Mouse (Mus musculus) ES-Bruce4 (cell line): ENCODE measurements around the gene Slc25a28. TPM values are rescaled to one million over a fixed set of nuclear protein-coding genes. Genes with fewer than 3 reads are reported as not detected.

Experiments
- H3K27ac ChIP-seq: 2 replicates; pipeline ENCODE4 v1.5.1; 2012; ENCODE audit warnings: low read length, inconsistent platforms; ENCODE audit not compliant: insufficient read depth
- H3K27me3 ChIP-seq: 2 replicates; pipeline ENCODE4 v1.6.1; 2012; ENCODE audit warnings: mild to moderate bottlenecking, low read length, inconsistent platforms; ENCODE audit not compliant: control insufficient read depth, poor library complexity, insufficient read depth, severe bottlenecking
- H3K36me3 ChIP-seq: 2 replicates; pipeline ENCODE4 v1.6.1; 2012; ENCODE audit warnings: inconsistent platforms, mild to moderate bottlenecking, low read length, moderate library complexity; ENCODE audit not compliant: control insufficient read depth, poor library complexity, insufficient read depth, severe bottlenecking
- H3K4me1 ChIP-seq: one replicate; pipeline ENCODE4 v1.8.1; 2011; ENCODE audit warnings: low read length; ENCODE audit not compliant: control insufficient read depth, insufficient read depth
- H3K4me3 ChIP-seq: 2 replicates; pipeline ENCODE4 v1.5.1; 2011; ENCODE audit warnings: low read depth, mild to moderate bottlenecking, low read length
- H3K9ac ChIP-seq: 2 replicates; pipeline ENCODE4 v1.6.1; 2012; ENCODE audit warnings: low read depth, mild to moderate bottlenecking, inconsistent platforms; ENCODE audit not compliant: poor library complexity, severe bottlenecking
- H3K9me3 ChIP-seq: replicated peaks from 2 replicates; pipeline ENCODE4 v1.6.1; 2012; ENCODE audit warnings: mild to moderate bottlenecking, low read length, inconsistent platforms; ENCODE audit not compliant: control insufficient read depth, poor library complexity, insufficient read depth, severe bottlenecking
- CTCF ChIP-seq: IDR thresholded peaks from one replicate; pipeline ENCODE4 v1.8.1; 2011; ENCODE audit warnings: low read depth, low read length
- EP300 ChIP-seq: IDR thresholded peaks from 2 replicates; pipeline ENCODE4 v1.6.1; 2011; ENCODE audit warnings: low read depth, low read length; ENCODE audit not compliant: insufficient read depth
- POLR2A ChIP-seq: IDR thresholded peaks from one replicate; pipeline ENCODE4 v1.8.1; 2011; ENCODE audit warnings: low read length; ENCODE audit not compliant: insufficient read depth
- polyA plus RNA-seq: library from polyadenylated mRNA; stranded (reverse); fragments of >200 nt; gene quantifications from 2 replicates; pipeline ENCODE4 v1.2.4, GENCODE M21; 2011; ENCODE audit warnings: low read depth; ENCODE audit not compliant: missing spikeins, insufficient read depth, insufficient read length

Slc25a28 gene
- polyA plus RNA-seq, 1 experiment, result 31.2 TPM

DNA sequence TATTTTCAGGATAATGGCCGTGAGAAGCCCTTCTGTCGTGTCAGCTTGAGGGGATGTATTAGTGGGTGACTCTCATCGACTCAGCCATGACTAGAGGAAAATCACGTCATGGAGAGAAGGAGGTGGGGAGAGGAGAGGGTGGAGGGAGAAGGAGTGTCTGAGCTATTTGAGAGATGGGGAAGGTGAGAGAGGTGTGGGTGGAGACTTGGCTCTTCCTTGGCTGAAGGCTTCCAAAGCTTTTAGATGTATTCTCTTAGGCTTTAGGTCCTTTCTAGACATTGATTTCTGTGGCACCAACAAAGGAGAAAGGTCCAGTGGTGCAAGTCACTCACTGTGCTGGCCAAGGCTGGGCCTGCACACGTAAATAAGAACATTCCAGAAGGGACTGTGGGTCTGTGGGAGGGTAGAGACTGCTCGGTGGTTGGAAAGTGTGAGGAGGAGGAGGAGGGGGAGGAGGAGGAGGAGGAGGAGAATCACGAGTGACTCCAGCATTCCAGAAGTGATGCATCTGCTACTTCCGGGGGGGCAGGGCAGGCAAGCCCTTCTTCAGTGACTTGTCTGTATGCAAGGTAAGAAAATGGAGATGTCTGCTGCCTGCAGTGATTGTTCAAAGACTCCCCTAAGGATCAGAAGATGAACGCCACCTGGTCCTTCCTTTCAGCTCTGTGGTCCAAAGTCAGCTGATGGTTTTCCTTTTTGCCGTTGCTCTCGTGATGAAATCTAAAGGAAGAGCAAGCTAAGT, 24.5 kb upstream of the Slc25a28 start:
- no peak overlapping the region for H3K4me3 ChIP-seq
- H3K36me3 ChIP-seq, result no peaks in the 10 kb centered on the region
- H3K27me3 ChIP-seq, result no peaks in the 10 kb centered on the region
- no peak overlapping the region for H3K9ac ChIP-seq
- H3K9me3 ChIP-seq, result no peaks in the 10 kb centered on the region
- no peaks in the 10 kb centered on the region for H3K4me1 ChIP-seq
- TF ChIP-seq CTCF, result no peak
- TF ChIP-seq EP300, result no peak
- no peak for TF ChIP-seq POLR2A
- no peak overlapping the region for H3K27ac ChIP-seq

DNA sequence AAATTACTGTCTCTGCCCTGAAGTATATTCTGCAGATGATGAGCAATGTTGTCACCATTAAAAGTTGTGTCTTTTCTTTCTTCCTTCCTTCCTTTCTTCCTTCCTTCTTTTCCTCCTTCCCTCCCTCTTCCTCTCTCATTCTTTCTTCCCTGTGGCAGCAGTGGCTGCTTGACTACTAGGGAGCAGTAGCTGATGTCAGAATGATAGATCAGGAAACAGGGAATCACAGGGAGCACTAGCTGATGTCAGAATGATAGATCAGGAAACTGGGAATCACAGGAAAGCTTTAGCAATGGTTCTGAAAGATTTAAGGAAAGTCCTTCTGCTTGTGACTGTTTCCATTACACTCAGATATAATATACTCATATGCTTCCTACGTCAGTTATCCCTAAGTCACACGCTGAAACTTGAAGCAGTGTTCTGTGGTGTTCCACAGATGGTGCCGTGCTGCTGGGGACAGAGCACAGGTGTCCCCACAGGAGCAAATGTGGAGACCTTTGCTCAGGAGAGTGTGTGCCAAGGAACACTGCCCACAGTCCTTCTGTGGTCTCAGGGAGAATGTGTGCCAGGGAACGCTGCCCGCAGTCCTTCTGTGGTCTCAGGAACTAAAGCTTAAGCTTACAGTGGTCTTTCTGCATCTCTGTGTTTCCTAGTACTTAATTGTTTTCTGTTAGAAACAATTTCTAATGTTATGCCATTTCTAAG, 23.1 kb upstream of the Slc25a28 start:
- no peak overlapping the region for H3K27ac ChIP-seq
- no peak overlapping the region for H3K9ac ChIP-seq
- no peak overlapping the region for H3K4me3 ChIP-seq
- TF ChIP-seq CTCF (no peak), EP300 (no peak), POLR2A (no peak)
- H3K9me3 ChIP-seq, result no peaks in the 10 kb centered on the region
- no peaks in the 10 kb centered on the region for H3K4me1 ChIP-seq
- H3K27me3 ChIP-seq, result no peaks in the 10 kb centered on the region
- H3K36me3 ChIP-seq, result no peaks in the 10 kb centered on the region

DNA sequence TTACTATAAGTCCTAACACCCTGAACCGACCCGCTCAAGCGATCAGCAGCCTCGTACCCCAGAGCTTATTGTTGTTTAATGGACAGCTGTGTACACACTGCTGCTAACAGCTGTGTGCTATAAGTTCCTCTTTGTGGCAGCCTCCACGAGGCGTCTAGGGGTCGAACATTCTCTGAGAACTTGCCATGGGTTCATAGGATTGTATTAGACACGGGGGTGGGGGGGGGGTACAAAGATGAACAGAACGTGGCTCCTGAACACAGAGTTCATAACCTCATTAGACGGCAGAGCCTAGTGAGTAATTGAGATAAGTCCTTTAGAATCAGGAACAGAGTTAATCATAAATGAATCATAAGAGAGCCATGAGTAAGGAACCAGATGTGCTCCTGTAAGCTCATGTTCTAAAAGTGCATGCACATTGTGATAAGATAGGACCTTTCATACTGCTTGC, 20.9 kb upstream of the Slc25a28 start:
- H3K27me3 ChIP-seq, result no peaks in the 10 kb centered on the region
- no peak overlapping the region for H3K9ac ChIP-seq
- no peak overlapping the region for H3K27ac ChIP-seq
- no peaks in the 10 kb centered on the region for H3K4me1 ChIP-seq
- H3K36me3 ChIP-seq, result no peaks in the 10 kb centered on the region
- H3K9me3 ChIP-seq, result no peaks in the 10 kb centered on the region
- H3K4me3 ChIP-seq, result no peak overlapping the region
- TF ChIP-seq EP300 (no peak), POLR2A (no peak), CTCF (no peak)

DNA sequence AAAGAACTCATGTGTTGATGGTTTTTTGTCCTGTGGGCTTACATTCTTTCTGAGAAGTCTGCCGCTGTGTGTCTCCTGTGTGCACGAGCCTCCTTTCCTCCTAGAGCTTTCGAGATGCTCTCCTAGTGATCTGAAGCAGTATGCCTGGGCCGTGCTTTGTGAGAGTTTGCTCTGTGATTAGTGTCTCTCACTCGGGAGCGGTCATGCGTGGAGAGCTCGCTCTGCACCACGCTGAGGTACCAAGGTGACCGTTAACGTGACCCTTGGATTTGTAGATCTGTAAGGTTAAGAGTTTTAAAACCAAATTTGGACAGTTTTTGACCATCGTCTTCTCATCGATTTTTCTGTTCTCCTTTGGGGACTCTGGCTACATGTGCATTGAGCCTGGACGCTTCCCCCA, 18.1 kb upstream of the Slc25a28 start:
- Histone ChIP-seq H3K36me3 (no peaks in the 10 kb centered on the region), H3K4me1 (no peaks in the 10 kb centered on the region), H3K27me3 (no peaks in the 10 kb centered on the region), H3K9ac (no peak overlapping the region), H3K27ac (no peak overlapping the region), H3K4me3 (no peak overlapping the region), H3K9me3 (no peaks in the 10 kb centered on the region)
- TF ChIP-seq POLR2A (no peak), CTCF (no peak), EP300 (no peak)

DNA sequence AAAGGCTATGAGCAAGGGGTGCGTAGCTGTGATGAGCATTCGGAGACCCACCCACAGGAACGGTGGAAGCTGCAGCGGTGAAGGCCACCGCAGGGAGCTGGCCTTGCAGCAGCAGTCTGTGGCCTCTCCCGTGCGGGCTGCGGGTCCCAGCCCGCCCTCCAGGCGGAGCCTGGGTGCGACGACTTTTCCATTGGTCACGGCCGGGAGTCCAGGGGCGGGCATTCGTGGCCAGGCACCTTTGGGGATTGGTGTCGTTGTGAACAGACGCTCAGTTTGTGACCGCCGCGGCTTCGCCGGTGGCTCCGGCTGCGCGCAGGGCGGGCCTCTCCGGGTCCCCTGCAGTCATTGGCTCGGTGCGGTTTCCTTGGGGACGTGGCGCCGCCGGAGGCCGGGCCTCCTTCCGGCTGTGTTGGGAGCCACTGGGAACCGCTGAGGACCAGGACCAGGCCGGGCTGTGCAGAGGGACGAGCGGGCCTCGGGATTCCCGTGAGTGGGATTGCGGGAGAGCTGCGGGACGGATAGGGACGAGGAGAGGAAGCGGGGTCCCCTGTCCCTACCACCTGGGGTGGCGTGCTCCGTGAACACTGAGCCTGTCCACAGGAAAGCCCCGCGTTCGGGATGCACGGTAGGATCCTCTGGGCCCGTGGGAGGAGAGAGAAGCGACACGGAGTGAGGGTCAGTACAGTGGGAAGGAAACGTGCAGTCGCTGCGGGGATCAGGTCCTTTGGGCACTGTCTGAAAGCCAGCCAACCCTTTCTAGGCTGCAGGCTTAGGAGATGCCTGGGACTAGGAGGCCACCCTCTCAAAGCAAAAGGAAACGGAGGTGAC, 15.0 kb upstream of the Slc25a28 start, which contains the start of gene Entpd7:
Gene Entpd7, plus strand, starts transcription at position 254 of the 828 bp plus-strand sequence.
- Histone ChIP-seq H3K9ac (peak within 1 kb of the TSS; percentile 55), H3K4me3 (peak within 1 kb of the TSS; percentile 93), H3K9me3 (no peaks in the 10 kb centered on the region), H3K27ac (no peak within 1 kb of the TSS), H3K4me1 (no peaks in the 10 kb centered on the region), H3K36me3 (no peaks in the 10 kb centered on the region), H3K27me3 (no peaks in the 10 kb centered on the region)
- TF ChIP-seq CTCF (no peak), POLR2A (peak; percentile 71), EP300 (no peak)
